Mouse (Mus musculus) neural tube, embryonic 11.5 days (tissue): ENCODE data around the gene Atg4b. TPM values are rescaled to one million over a fixed set of nuclear protein-coding genes. Genes with fewer than 3 reads are reported as not detected.
"Not testable (repeated sequence)": the region's sequence is repeated elsewhere in the genome, so short reads cannot be mapped to it uniquely, and the experiment has no call there.

Experiments
- ATAC-seq: fragments of 200-750 bp; cut with Nextera tagmentation; 2 replicates; pipeline ENCODE4 v1.8.0; 2017; ENCODE audit warnings: moderate number of reproducible peaks, mild to moderate bottlenecking, moderate TSS enrichment, moderate library complexity; ENCODE audit not compliant: insufficient read depth, low FRiP score, low TSS enrichment
- DNase-seq: peaks from one replicate; pipeline ENCODE4 v3.0.0-alpha.2; 2015; ENCODE audit warnings: low spot score
- H3K27ac ChIP-seq: fragments of 300-500 bp; sonication (generic); 2 replicates; pipeline ENCODE4 v1.5.1; 2014; ENCODE audit warnings: low read depth, mild to moderate bottlenecking, low read length
- H3K27me3 ChIP-seq: fragments of 300-500 bp; sonication (generic); 2 replicates; pipeline ENCODE4 v1.6.1; 2014; ENCODE audit warnings: mild to moderate bottlenecking, low read length, mixed read lengths; ENCODE audit not compliant: control insufficient read depth, insufficient read depth
- H3K36me3 ChIP-seq: fragments of 300-500 bp; sonication (generic); 2 replicates; pipeline ENCODE4 v1.6.1; 2014; ENCODE audit warnings: mild to moderate bottlenecking, low read length, moderate library complexity, mixed read lengths; ENCODE audit not compliant: control insufficient read depth, insufficient read depth
- H3K4me1 ChIP-seq: fragments of 300-500 bp; sonication (generic); 2 replicates; pipeline ENCODE4 v1.6.1; 2014; ENCODE audit warnings: low read length, mixed read lengths; ENCODE audit not compliant: control insufficient read depth, insufficient read depth
- H3K4me2 ChIP-seq: fragments of 300-500 bp; sonication (generic); 2 replicates; pipeline ENCODE4 v1.6.1; 2014; ENCODE audit warnings: low read depth, mild to moderate bottlenecking, moderate library complexity
- H3K4me3 ChIP-seq: fragments of 300-500 bp; sonication (generic); 2 replicates; pipeline ENCODE4 v1.5.1; 2014; ENCODE audit warnings: low read depth, low read length
- H3K9ac ChIP-seq: fragments of 300-500 bp; sonication (generic); 2 replicates; pipeline ENCODE4 v1.6.1; 2014; ENCODE audit warnings: mild to moderate bottlenecking, low read length
- H3K9me3 ChIP-seq: fragments of 300-500 bp; sonication (generic); 2 replicates; pipeline ENCODE4 v1.6.1; 2016; ENCODE audit warnings: low read length; ENCODE audit not compliant: control insufficient read depth
- WGBS: fragments of 180-500 bp; shearing (Covaris S2); extraction: QIAGEN DNeasy Blood & Tissue Kit; methylation state at CpG from one replicate; pipeline ENCODE4 v1.1.7; 2014; 5-methylcytosine and 5-hydroxymethylcytosine counted together
- polyA plus RNA-seq: library from polyadenylated mRNA; unstranded; fragments of >200 nt; fragmentation: Nextera tagmentation; extraction: Ambion mirVana; gene quantifications from 2 replicates; pipeline ENCODE4 v1.2.1, GENCODE M21; 2014

Gene Atg4b
- polyA plus RNA-seq, 1 experiment from 2014 or later: 99.4 TPM

GRCm38 (mm10) chr1:93763531-93763930 is 12.2 kb downstream of the Atg4b start:
- WGBS: 88% methylated on average over 3 of the region's 3 CpGs
- H3K36me3 ChIP-seq, DNase-seq, H3K27me3 ChIP-seq, H3K4me3 ChIP-seq, H3K27ac ChIP-seq, H3K9me3 ChIP-seq, H3K4me1 ChIP-seq, H3K9ac ChIP-seq, ATAC-seq, H3K4me2 ChIP-seq: not testable (repeated sequence)

- 92% methylated on average over 9 of the region's 9 CpGs for WGBS
Measured at GRCm38 (mm10) chr1:93764871-93765591, 13.7 kb downstream of the Atg4b start.

GRCm38 (mm10) chr1:93767600-93767999 is 16.3 kb downstream of the Atg4b start:
- Histone ChIP-seq H3K9ac (no peak overlapping the region), H3K4me2 (no peak overlapping the region), H3K36me3 (peaks cover 3% of the 10 kb centered on the region; the same call in 1 of the 2 replicates), H3K27me3 (no peaks in the 10 kb centered on the region), H3K4me3 (no peak overlapping the region), H3K9me3 (no peaks in the 10 kb centered on the region), H3K4me1 (no peaks in the 10 kb centered on the region), H3K27ac (no peak overlapping the region)
- no peak for ATAC-seq
- 92% methylated on average over 6 of the region's 6 CpGs for WGBS
- no peak for DNase-seq

More at GRCm38 (mm10) chr1:93764871-93765591, 13.7 kb downstream of the Atg4b start:
- no peak overlapping the region for H3K4me2 ChIP-seq
- H3K4me3 ChIP-seq: no peak overlapping the region
- H3K9ac ChIP-seq: no peak overlapping the region
- no peak overlapping the region for H3K27ac ChIP-seq
- H3K9me3 ChIP-seq: no peaks in the 10 kb centered on the region
- peaks cover 3% of the 10 kb centered on the region; the same call in 1 of the 2 replicates for H3K36me3 ChIP-seq
- DNase-seq (no peak), ATAC-seq (no peak)
- no peaks in the 10 kb centered on the region for H3K27me3 ChIP-seq
- no peaks in the 10 kb centered on the region for H3K4me1 ChIP-seq

GRCm38 (mm10) chr1:93769901-93770300 is 18.6 kb downstream of the Atg4b start:
- H3K27me3 ChIP-seq: no peaks in the 10 kb centered on the region
- peaks cover 13% of the 10 kb centered on the region for H3K36me3 ChIP-seq
- H3K27ac ChIP-seq: no peak overlapping the region
- H3K4me3 ChIP-seq: no peak overlapping the region
- DNase-seq (no peak), ATAC-seq (no peak)
- no peak overlapping the region for H3K9ac ChIP-seq
- H3K4me1 ChIP-seq: no peaks in the 10 kb centered on the region
- no peaks in the 10 kb centered on the region for H3K9me3 ChIP-seq
- WGBS: 97% methylated on average over 3 of the region's 3 CpGs
- no peak overlapping the region for H3K4me2 ChIP-seq

- ATAC-seq (no peak), DNase-seq (no peak)
- H3K27ac ChIP-seq: no peak overlapping the region
- H3K9me3 ChIP-seq: no peaks in the 10 kb centered on the region
- H3K36me3 ChIP-seq: peaks cover 23% of the 10 kb centered on the region
- no peaks in the 10 kb centered on the region for H3K27me3 ChIP-seq
- no peak overlapping the region for H3K4me2 ChIP-seq
- WGBS: 91% methylated on average over 5 of the region's 5 CpGs
- H3K9ac ChIP-seq: no peak overlapping the region
- H3K4me1 ChIP-seq: no peaks in the 10 kb centered on the region
- H3K4me3 ChIP-seq: no peak overlapping the region
Measured at GRCm38 (mm10) chr1:93776686-93777085, 25.4 kb downstream of the Atg4b start.

GRCm38 (mm10) chr1:93786912-93787311 is 35.6 kb downstream of the Atg4b start:
- Histone ChIP-seq H3K36me3 (peaks cover 30% of the 10 kb centered on the region), H3K9me3 (no peaks in the 10 kb centered on the region), H3K27ac (no peak overlapping the region), H3K27me3 (no peaks in the 10 kb centered on the region), H3K4me3 (no peak overlapping the region), H3K4me1 (no peaks in the 10 kb centered on the region), H3K9ac (no peak overlapping the region), H3K4me2 (no peak overlapping the region)
- WGBS: 97% methylated on average over 2 of the region's 2 CpGs
- ATAC-seq: no peak
- no peak for DNase-seq

- DNase-seq: no peak
- H3K4me2 ChIP-seq: no peak overlapping the region
Measured at GRCm38 (mm10) chr1:93794526-93794925, 43.2 kb downstream of the Atg4b start.

GRCm38 (mm10) chr1:93795886-93796285 is 44.6 kb downstream of the Atg4b start:
- Histone ChIP-seq H3K27me3 (no peaks in the 10 kb centered on the region), H3K4me1 (peaks cover 2% of the 10 kb centered on the region), H3K36me3 (peaks cover 21% of the 10 kb centered on the region), H3K4me2 (no peak overlapping the region), H3K4me3 (no peak overlapping the region), H3K9me3 (no peaks in the 10 kb centered on the region), H3K27ac (no peak overlapping the region), H3K9ac (no peak overlapping the region)
- DNase-seq: no peak
- no peak for ATAC-seq
- WGBS: 89% methylated on average over 8 of the region's 8 CpGs

More at GRCm38 (mm10) chr1:93794526-93794925, 43.2 kb downstream of the Atg4b start:
- WGBS: 97% methylated on average over 8 of the region's 8 CpGs
- no peak overlapping the region for H3K9ac ChIP-seq
- no peaks in the 10 kb centered on the region for H3K4me1 ChIP-seq
- H3K36me3 ChIP-seq: peaks cover 21% of the 10 kb centered on the region
- H3K27ac ChIP-seq: no peak overlapping the region
- no peaks in the 10 kb centered on the region for H3K9me3 ChIP-seq
- H3K4me3 ChIP-seq: no peak overlapping the region
- no peak for ATAC-seq
- H3K27me3 ChIP-seq: no peaks in the 10 kb centered on the region
